Mouse (Mus musculus): ENCODE measurements at regions not wholly inside any gene's neighbourhood (a gene's known extent, or its start where the extent isn't known, plus 50 kb on each side); places are given as distances from the start of the nearest gene placed in this dataset. TPM values are rescaled to one million over a fixed set of nuclear protein-coding genes. Genes with fewer than 3 reads are reported as not detected.

DNA sequence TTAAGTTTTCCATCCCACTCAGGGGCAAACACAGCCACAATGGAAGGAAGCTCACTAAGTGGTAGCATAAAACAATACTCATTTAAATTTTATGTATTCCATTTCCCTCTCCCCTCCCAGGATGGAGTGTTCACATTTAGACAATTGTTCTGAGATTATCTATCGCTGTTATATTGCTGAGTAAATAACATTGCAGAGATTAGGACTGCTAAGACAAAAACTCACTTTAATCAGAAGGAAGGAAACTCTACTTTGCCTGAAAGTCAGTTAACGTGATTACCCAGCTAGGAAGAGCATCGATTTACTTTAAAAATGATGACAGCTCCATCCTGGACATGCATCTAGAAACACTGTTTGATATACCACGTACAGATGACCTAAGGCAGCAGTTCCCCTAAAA, 51.1 kb upstream of the Dab2 start:
- Histone ChIP-seq H3K27ac (ENCODE audit: low read length) (no peak overlapping the region), H3K4me2 (ENCODE audit: low read length) (no peak overlapping the region), H3K9ac (ENCODE audit: low read depth, low read length) (no peak overlapping the region), H3K27me3 (ENCODE audit: control insufficient read depth, insufficient read depth, low read depth, low read length) (no peaks in the 10 kb centered on the region), H3K9me3 (replicated peaks; ENCODE audit: control insufficient read depth, low read length, poor library complexity, severe bottlenecking) (no peaks in the 10 kb centered on the region), H3K36me3 (ENCODE audit: control insufficient read depth, insufficient read depth, low read length) (no peaks in the 10 kb centered on the region), H3K4me3 (ENCODE audit: low read depth, low read length) (no peak overlapping the region), H3K4me1 (ENCODE audit: control insufficient read depth, insufficient read depth, low read length) (no peaks in the 10 kb centered on the region)
- no peak for ATAC-seq
- WGBS = 89% methylated on average over 4 of the region's 4 CpGs

Small RNAs in the stretch of these regions (microRNA-seq; reads per million reads assigned to microRNA genes)
- not detected for gene Gm27760

Data from midbrain, embryonic 16.5 days (tissue).